Mouse (Mus musculus): ENCODE data around the gene Pcyt2.
A peak's percentile ranks its signal among the peaks of the same experiment; 100 is the strongest.

Gene Pcyt2

DNA sequence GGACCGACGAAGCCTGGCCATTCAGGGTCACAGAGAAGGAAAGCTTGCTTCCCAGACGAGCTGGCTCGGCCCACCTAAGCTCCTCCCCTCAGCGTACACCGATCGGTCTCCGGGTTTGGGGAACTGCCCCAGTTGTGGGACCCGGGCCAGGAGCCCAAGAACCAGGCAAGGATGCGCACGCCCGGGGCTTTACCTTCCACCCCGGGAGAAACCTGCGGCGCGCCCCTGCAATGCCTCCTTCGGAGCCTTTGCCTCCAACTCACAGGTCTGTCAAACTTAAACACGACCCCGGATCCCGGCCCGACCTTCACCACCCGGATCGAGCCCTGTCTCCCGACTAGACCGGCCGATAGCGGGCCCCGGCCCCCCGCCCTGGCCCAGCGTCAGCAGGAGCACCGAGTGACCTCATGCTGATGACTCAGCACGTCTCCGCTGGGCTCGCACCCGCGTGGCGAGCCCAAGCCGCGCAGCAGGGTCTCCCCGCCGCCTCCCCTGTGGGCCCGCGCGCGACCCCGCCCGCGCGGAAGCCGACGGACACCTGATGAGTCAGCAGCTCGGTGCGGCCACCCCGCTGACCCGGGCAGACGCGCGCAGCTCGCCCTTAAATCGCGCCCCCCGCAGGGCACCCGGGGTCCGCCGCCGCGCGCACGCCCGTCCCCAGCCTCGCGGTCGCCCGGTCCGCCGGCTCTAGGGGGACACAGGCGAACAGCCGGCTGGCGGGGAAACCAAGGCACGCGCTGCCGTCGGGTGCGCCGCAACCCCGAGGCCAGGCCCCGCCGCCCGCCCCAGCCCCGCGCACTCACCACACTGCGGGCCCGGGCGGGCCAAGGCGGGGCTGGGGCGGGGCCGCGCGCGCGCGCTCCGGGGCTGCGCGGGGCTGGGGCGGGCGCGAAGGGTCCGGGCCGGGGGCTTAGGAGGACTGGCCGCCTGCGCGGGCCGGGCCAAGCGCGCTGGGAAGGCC, 15.1 kb upstream of the Pcyt2 start:
- peak; percentile 80 for DNase-seq (ENCODE audit: low spot score)

GRCm38 (mm10) chr11:120631726-120632448, 14.2 kb upstream of the Pcyt2 start:
- DNase-seq (ENCODE audit: low spot score), result no peak

GRCm38 (mm10) chr11:120630881-120631725, 13.4 kb upstream of the Pcyt2 start:
- DNase-seq (ENCODE audit: low spot score), result no peak

DNA sequence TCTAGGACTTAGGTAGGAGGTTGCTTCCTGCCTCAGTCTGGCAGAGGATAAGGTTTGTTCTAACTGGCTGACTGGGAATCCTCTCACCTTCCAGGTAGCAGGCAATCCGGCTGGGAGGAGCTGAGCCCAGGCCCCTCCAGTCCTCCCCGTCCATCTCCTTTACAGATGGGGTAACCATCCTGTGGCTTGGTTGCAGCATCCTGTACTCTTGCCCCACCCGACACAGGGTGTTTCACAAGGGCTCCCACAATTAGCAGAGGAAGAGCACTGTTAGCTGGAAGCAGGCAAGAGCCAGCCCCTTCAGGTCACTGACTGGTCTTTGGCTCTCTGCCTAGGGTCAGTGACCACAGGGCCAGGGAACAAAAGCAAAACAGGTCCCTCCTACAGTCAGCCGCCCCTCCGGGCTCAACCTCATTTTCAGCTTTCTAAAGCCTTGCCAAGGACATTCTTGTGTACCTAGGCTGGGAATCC, 12.7 kb upstream of the Pcyt2 start:
- DNase-seq (ENCODE audit: low spot score), result no peak

DNA sequence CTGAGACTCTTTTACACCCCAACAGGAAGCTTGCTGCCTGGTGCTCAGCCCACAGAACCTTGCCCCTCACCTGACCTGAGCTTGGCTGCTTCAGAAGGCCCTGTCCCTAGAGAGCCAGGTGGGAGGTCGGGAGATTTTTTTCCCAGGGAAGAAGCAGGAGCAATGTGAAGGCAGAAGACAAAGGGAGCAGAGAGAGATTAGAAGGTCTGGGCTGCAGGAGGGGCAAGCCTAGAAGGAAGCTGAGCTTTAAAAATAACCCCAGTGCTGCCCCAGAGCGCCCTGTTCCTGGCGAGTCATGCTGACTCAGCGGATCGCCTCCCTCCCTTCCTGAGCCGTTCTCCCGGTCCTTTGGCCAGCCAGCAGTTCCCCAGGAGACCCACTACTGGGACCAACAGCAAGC, 12.2 kb upstream of the Pcyt2 start:
- peak; percentile 66 for DNase-seq (ENCODE audit: low spot score)

DNA sequence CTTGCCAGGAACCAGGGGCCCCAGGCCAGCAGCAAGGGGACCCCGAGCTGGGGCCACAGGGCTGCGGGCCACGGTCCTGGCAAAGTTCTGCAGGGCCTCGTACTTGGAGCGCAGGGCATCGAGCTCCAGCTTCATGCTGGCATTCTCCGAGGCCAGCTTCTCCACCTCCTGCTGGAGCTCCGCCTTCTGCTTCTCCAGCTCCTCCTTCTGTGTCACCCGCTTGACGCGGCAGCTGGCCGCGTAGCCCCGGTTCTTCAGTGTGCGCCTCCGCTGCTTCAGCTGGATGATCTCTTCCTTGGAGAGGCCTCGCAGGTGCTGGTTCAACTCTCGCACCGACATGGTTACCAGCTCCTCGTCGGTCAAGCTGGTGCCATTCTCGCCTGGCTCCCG, 11.6 kb upstream of the Pcyt2 start:
- DNase-seq (ENCODE audit: low spot score), result no peak

- no peak for DNase-seq (ENCODE audit: low spot score)
Observed at GRCm38 (mm10) chr11:120628601-120629340, 11.0 kb upstream of the Pcyt2 start.

GRCm38 (mm10) chr11:120627468-120628300, 9.9 kb upstream of the Pcyt2 start:
- DNase-seq (ENCODE audit: low spot score), result no peak

GRCm38 (mm10) chr11:120626785-120627467, 9.2 kb upstream of the Pcyt2 start:
- no peak for DNase-seq (ENCODE audit: low spot score)

- DNase-seq (ENCODE audit: low spot score), result no peak
Observed at GRCm38 (mm10) chr11:120625152-120625775, 7.5 kb upstream of the Pcyt2 start, which contains the start of gene Sirt7. Sirt7 (minus strand) TSS chr11:120625240.

- DNase-seq (ENCODE audit: low spot score), result peak; percentile 87
Observed at GRCm38 (mm10) chr11:120624680-120625111, 7.0 kb upstream of the Pcyt2 start.

DNA sequence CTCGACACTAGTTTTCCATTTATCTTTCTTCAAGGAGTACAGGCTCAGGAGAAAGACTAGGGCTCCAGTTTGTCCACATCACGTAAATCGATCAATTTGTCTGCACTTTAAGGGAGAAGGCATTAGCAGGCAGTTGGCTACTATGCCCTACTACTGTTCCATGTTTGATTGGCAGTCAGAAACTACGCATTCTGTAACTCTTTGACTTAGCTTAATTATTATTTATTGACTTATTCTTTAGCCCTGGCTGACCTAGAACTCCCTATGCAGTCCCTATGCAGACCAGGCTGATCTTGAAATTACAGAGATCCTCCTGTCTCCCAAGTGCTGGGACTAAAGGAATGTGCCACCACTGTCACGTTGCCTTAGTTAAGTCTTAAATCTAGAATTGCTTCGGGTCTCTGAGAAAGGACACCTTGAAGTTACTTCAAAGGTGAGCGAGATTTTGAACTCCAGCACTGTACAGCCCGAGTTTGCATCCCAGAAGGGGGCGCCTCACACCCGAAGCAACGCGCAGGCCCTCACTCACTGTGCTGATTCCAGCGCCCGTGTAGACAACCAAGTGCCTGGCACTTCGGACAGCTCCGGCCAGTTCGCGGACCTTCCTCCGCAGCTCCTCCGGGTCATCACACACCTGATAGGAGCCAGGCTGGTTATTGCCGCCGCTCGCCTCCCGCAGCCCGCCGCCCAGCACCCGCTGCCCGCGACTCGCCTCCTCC, 6.4 kb upstream of the Pcyt2 start:
- peak; percentile 72 for DNase-seq (ENCODE audit: low spot score)

- DNase-seq (ENCODE audit: low spot score), result no peak
Observed at GRCm38 (mm10) chr11:120622805-120623204, 5.1 kb upstream of the Pcyt2 start.

GRCm38 (mm10) chr11:120620195-120620594, 2.5 kb upstream of the Pcyt2 start:
- DNase-seq (ENCODE audit: low spot score), result no peak

DNA sequence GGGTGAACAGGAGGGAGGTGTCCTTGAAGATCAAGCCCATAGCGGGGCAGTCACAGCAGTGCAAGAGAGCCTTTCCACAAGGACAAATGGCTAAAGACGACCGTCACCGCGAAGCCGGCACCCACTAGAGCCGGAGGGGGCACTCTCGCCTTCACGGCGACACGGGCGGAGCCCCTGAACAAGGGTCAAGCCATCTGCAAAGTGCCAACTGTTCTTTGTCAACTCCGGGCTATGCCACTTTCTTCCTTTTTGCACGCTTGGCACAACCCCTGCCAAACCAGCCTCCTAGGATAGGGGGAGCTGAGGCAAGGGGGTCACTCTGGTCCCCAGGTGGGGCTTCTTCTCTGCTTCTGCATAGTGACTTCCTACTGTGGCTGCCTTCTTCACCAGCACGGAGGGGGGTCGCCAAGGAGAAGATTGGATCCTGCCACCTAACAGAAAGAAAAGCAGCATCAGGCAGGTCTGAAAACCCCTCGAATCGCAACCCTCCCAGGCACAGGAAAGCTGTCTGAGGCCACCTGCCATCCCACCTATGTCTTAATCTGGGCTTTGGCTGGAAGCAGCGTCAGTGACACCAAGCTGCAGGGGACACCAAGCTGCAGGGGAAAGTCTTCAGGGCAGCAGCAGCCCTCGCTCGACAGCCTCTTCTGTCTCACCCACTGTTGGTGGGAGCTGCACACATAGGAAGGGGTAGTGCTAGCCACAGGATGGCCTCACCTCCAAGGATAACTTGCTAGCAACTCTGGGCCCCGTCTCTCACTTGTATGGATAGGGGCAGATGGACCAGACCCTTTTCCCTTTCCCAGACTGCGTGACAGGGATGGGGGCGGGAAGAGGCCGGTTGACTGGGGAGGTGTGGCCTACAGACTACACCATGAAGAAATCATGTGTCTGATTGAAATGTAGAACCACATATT, 1.1 kb upstream of the Pcyt2 start:
- no peak for DNase-seq (ENCODE audit: low spot score)

GRCm38 (mm10) chr11:120616617-120617294, 980 bp downstream of the Pcyt2 start:
- no peak for DNase-seq (ENCODE audit: low spot score)

All from urinary bladder, postnatal 14 days (tissue).